In genomic region chr11:98606763-98607162, GRCm38 (mm10) we compare ENCODE assay signal across 9 mouse cellular contexts. TPM values are rescaled to one million over a fixed set of nuclear protein-coding genes. Genes with fewer than 3 reads are reported as not detected.
DNase-seq lines count a peak whose midpoint lies in the region; ATAC-seq and TF ChIP-seq lines count a peak whose summit lies in the region.
"Had no signal": no experiment of that assay in that cellular context is flagged by ENCODE, and none has a peak within 500 bp of the region (broad histone marks: within the 10 kb centered on the region; RNA-seq: fewer than 3 reads in every experiment).

No protein-coding gene starts in this region.

- peak; percentile 75 for TF ChIP-seq RAD21 in CH12.LX (IDR thresholded peaks at IDR 0.05; ENCODE audit: low read depth, low read length)

- no peaks in the 10 kb centered on the region for H3K27me3 ChIP-seq in intestine, embryonic 15.5 days (replicated peaks)
- H3K27me3 ChIP-seq in intestine, embryonic 16.5 days (replicated peaks; ENCODE audit: control insufficient read depth, insufficient read depth, low read length): no peaks in the 10 kb centered on the region
- peaks cover 59% of the 10 kb centered on the region for H3K27me3 ChIP-seq in CH12.LX (replicated peaks)
- H3K27me3 ChIP-seq in embryonic facial prominence, embryonic 11.5 days (ENCODE audit: control insufficient read depth, insufficient read depth, low read length): no peaks in the 10 kb centered on the region

- H3K9me3 ChIP-seq in intestine, embryonic 15.5 days: no peaks in the 10 kb centered on the region
- no peaks in the 10 kb centered on the region; the same call in 1 of the 2 replicates for H3K9me3 ChIP-seq in intestine, embryonic 16.5 days (ENCODE audit: control insufficient read depth, low read length)
- no peaks in the 10 kb centered on the region for H3K9me3 ChIP-seq in CH12.LX (replicated peaks; ENCODE audit: low read length)
- H3K9me3 ChIP-seq in embryonic facial prominence, embryonic 11.5 days (replicated peaks; ENCODE audit: control insufficient read depth, low read length): no peaks in the 10 kb centered on the region

- 8% methylated on average over 3 of the region's 3 CpGs for whole genome bisulfite sequencing in intestine, embryonic 15.5 days
- WGBS in intestine, embryonic 16.5 days: 11% methylated on average over 3 of the region's 3 CpGs
- 7% methylated on average over 3 of the region's 3 CpGs for WGBS in embryonic facial prominence, embryonic 11.5 days

- dilution Hi-C loops in CH12.LX (cut with MboI; ENCODE audit: extremely low pct_ligation_motif_present, extremely low pct_unique_long_range_greater_than_20kb, low sequenced_read_pairs): no loop called here

- H3K4me3 ChIP-seq in intestine, embryonic 15.5 days (replicated peaks): no peak overlapping the region
- no peak overlapping the region for H3K4me3 ChIP-seq in intestine, embryonic 16.5 days (ENCODE audit: low read length)
- no peak overlapping the region for H3K4me3 ChIP-seq in CH12.LX (replicated peaks in 1 of 3; ENCODE audit: low read depth in 2 of 3, low read length in 2 of 3, poor library complexity in 1 of 3)
- no peak overlapping the region for H3K4me3 ChIP-seq in embryonic facial prominence, embryonic 11.5 days (ENCODE audit: low read depth, low read length)

- TF ChIP-seq POLR2A in CH12.LX (IDR thresholded peaks at IDR 0.05; ENCODE audit: low read depth, low read length): no peak

- peak; percentile 90 to 99 for TF ChIP-seq CTCF in CH12.LX (conservative IDR thresholded peaks at IDR 0.05 in 1 of 2, IDR thresholded peaks at IDR 0.05 in 1 of 2; ENCODE audit: low read depth in 2 of 2, low read length in 2 of 2)

- 0 out of 2 replicates have a peak, but pooled peaks have one; percentile 47 for ATAC-seq in intestine, embryonic 15.5 days
- no peak for ATAC-seq in intestine, embryonic 16.5 days
- ATAC-seq in embryonic facial prominence, embryonic 11.5 days (replicated peaks; ENCODE audit: insufficient number of reproducible peaks, low FRiP score, low TSS enrichment, low read depth): no peak

- TF ChIP-seq EP300 in CH12.LX (IDR thresholded peaks at IDR 0.05; ENCODE audit: low read length): no peak

- no peaks in the 10 kb centered on the region for H3K36me3 ChIP-seq in intestine, embryonic 15.5 days
- H3K36me3 ChIP-seq in intestine, embryonic 16.5 days (ENCODE audit: control insufficient read depth, insufficient read depth, low read length): no peaks in the 10 kb centered on the region
- no peaks in the 10 kb centered on the region for H3K36me3 ChIP-seq in CH12.LX (replicated peaks in 1 of 2; ENCODE audit: control insufficient read depth in 1 of 2, insufficient read depth in 1 of 2, low read length in 1 of 2)
- no peaks in the 10 kb centered on the region for H3K36me3 ChIP-seq in embryonic facial prominence, embryonic 11.5 days (replicated peaks; ENCODE audit: control insufficient read depth, insufficient read depth, low read depth, low read length)

- no peaks in the 10 kb centered on the region for H3K79me2 ChIP-seq in CH12.LX (replicated peaks; ENCODE audit: control insufficient read depth, extremely low read depth, insufficient read depth, poor library complexity, severe bottlenecking)

- no peak overlapping the region for H3K9ac ChIP-seq in intestine, embryonic 15.5 days
- no peak overlapping the region for H3K9ac ChIP-seq in intestine, embryonic 16.5 days (ENCODE audit: low read depth, low read length)
- H3K9ac ChIP-seq in CH12.LX (ENCODE audit: insufficient read depth, low read depth): no peak overlapping the region
- H3K9ac ChIP-seq in embryonic facial prominence, embryonic 11.5 days (replicated peaks; ENCODE audit: low read length): no peak overlapping the region

- DNase-seq in 416B (ENCODE audit: low read depth): peak; percentile 75
- DNase-seq in CH12.LX (ENCODE audit: extremely low read depth): peak; percentile 76
- peak; percentile 80 for DNase-seq in embryonic facial prominence, embryonic 11.5 days (ENCODE audit: low spot score)
- DNase-seq in lung, postnatal 36 days: peak; percentile 74
- DNase-seq in urinary bladder, postnatal 36 days (ENCODE audit: low spot score in 2 of 2): no peak
- no peak for DNase-seq in gastrocnemius, postnatal 4 days (ENCODE audit: low spot score in 2 of 2)

- H3K27ac ChIP-seq in intestine, embryonic 15.5 days: no peak overlapping the region
- H3K27ac ChIP-seq in intestine, embryonic 16.5 days (ENCODE audit: low read length): no peak overlapping the region
- no peak overlapping the region for H3K27ac ChIP-seq in CH12.LX (ENCODE audit: insufficient read depth, low read depth)
- H3K27ac ChIP-seq in embryonic facial prominence, embryonic 11.5 days (replicated peaks; ENCODE audit: low read depth, low read length): no peak overlapping the region

- H3K4me1 ChIP-seq in intestine, embryonic 15.5 days (replicated peaks): peaks cover 7% of the 10 kb centered on the region; the same call in 1 of the 2 replicates
- peaks cover 5% of the 10 kb centered on the region; the same call in 1 of the 2 replicates for H3K4me1 ChIP-seq in intestine, embryonic 16.5 days (ENCODE audit: control insufficient read depth, insufficient read depth, low read length)
- peaks cover 2 to 8% of the 10 kb centered on the region in 2 experiments; a peak in 3 of 4 replicates for H3K4me1 ChIP-seq in CH12.LX (ENCODE audit: control insufficient read depth in 1 of 2, insufficient read depth in 2 of 2)
- H3K4me1 ChIP-seq in embryonic facial prominence, embryonic 11.5 days (ENCODE audit: control insufficient read depth, insufficient read depth, low read length): no peaks in the 10 kb centered on the region

- no peak overlapping the region for H3K4me2 ChIP-seq in intestine, embryonic 15.5 days (replicated peaks)
- H3K4me2 ChIP-seq in intestine, embryonic 16.5 days (ENCODE audit: low read depth, low read length): no peak overlapping the region
- peak overlapping the region; percentile 46; the same call in 1 of the 2 replicates for H3K4me2 ChIP-seq in CH12.LX (ENCODE audit: insufficient read depth, low read depth, poor library complexity, severe bottlenecking)
- no peak overlapping the region for H3K4me2 ChIP-seq in embryonic facial prominence, embryonic 11.5 days (ENCODE audit: low read depth, low read length)

- in situ Hi-C loops in CH12.LX (cut with MboI; ENCODE audit: low pct_ligation_motif_present, low pct_unique_long_range_greater_than_20kb, low sequenced_read_pairs): loop anchor here (10.0 kb wide), 1 partner anchor 68 kb away; no protein-coding TSS in a partner anchor

TF ChIP-seq in CH12.LX, 34 proteins besides CTCF, POLR2A, EP300 and RAD21 (continues in another document):
- no peak; the same call in 1 of the 2 replicates for TF ChIP-seq MEF2A (IDR thresholded peaks at IDR 0.05; ENCODE audit: borderline replicate concordance, low read depth, low read length)
- no peak for TF ChIP-seq UBTF (IDR thresholded peaks at IDR 0.05; ENCODE audit: low read depth, low read length)
- TF ChIP-seq MYC (IDR thresholded peaks at IDR 0.05; ENCODE audit: low read depth, low read length): 0 out of 2 replicates have a peak, but pooled peaks have one; percentile 35
- TF ChIP-seq NELFE (IDR thresholded peaks at IDR 0.05; ENCODE audit: low read depth, low read length): no peak
- TF ChIP-seq CHD2 (IDR thresholded peaks at IDR 0.05; ENCODE audit: low read length): no peak
- TF ChIP-seq E2F4 (IDR thresholded peaks at IDR 0.05; ENCODE audit: insufficient replicate concordance, low read depth, low read length): no peak
- TF ChIP-seq RCOR1 (conservative IDR thresholded peaks at IDR 0.05; ENCODE audit: low read depth, low read length): no peak

RNA-seq across cellular contexts. Expression of gene Lrrc3c, which starts 8.7 kb away (rescaled TPM):
- polyA plus RNA-seq in intestine, embryonic 15.5 days (2015; fragmentation: Nextera tagmentation; extraction: Ambion mirVana): not detected in 2 replicates
- not detected in 2 replicates for polyA plus RNA-seq in intestine, embryonic 16.5 days (2015; fragmentation: Nextera tagmentation; extraction: Ambion mirVana)
- total RNA-seq in CH12.LX (2012; rRNA removed) (not detected in 2 replicates), CH12.LX (2014; rRNA removed) (not detected in 2 replicates)
- polyA plus RNA-seq in CH12.LX (2012; ENCODE audit: insufficient read length, low read depth): not detected in 2 replicates
- polyA plus RNA-seq in embryonic facial prominence, embryonic 11.5 days (2014; fragmentation: Nextera tagmentation; extraction: Ambion mirVana): not detected in 2 replicates
- total RNA-seq in gastrocnemius, postnatal 4 days (2021): not detected
- polyA plus RNA-seq: limb, embryonic 11.5 days had no signal

RNA-seq across cellular contexts. Expression of gene Gm12355, which starts 18.7 kb away (rescaled TPM):
- 0.99 and 1.0 TPM in 2 replicates for polyA plus RNA-seq in intestine, embryonic 15.5 days (2015; fragmentation: Nextera tagmentation; extraction: Ambion mirVana)
- polyA plus RNA-seq in intestine, embryonic 16.5 days (2015; fragmentation: Nextera tagmentation; extraction: Ambion mirVana): 0.33 and 0.57 TPM in 2 replicates
- total RNA-seq in CH12.LX (2012; rRNA removed) (1.8 and 2.0 TPM in 2 replicates), CH12.LX (2014; rRNA removed) (24.2 and 26.0 TPM in 2 replicates)
- 3.0 and 9.8 TPM in 2 replicates for polyA plus RNA-seq in CH12.LX (2012; ENCODE audit: insufficient read length, low read depth)
- polyA plus RNA-seq in embryonic facial prominence, embryonic 11.5 days (2014; fragmentation: Nextera tagmentation; extraction: Ambion mirVana): 0.83 and 1.2 TPM in 2 replicates
- 10 to 100 TPM; 11.0 to 13.9 TPM for total RNA-seq in gastrocnemius, postnatal 4 days (2021)

RNA-seq across cellular contexts. Expression of gene Gsdma3, which starts 19.4 kb away (rescaled TPM):
- not detected in 2 replicates for polyA plus RNA-seq in intestine, embryonic 15.5 days (2015; fragmentation: Nextera tagmentation; extraction: Ambion mirVana)
- polyA plus RNA-seq in intestine, embryonic 16.5 days (2015; fragmentation: Nextera tagmentation; extraction: Ambion mirVana): not detected in 2 replicates
- not detected in 2 replicates for total RNA-seq in CH12.LX (2012; rRNA removed)
- total RNA-seq in CH12.LX (2014; rRNA removed): not detected in 2 replicates
- not detected in 2 replicates for polyA plus RNA-seq in CH12.LX (2012; ENCODE audit: insufficient read length, low read depth)
- polyA plus RNA-seq in embryonic facial prominence, embryonic 11.5 days (2014; fragmentation: Nextera tagmentation; extraction: Ambion mirVana): not detected in 2 replicates
- under 1 TPM; 0.49 to 0.76 TPM for total RNA-seq in gastrocnemius, postnatal 4 days (2021)
- polyA plus RNA-seq: limb, embryonic 11.5 days had no signal

RNA-seq across cellular contexts. Expression of gene Ormdl3, which starts 19.6 kb away (rescaled TPM):
- polyA plus RNA-seq in intestine, embryonic 15.5 days (2015; fragmentation: Nextera tagmentation; extraction: Ambion mirVana): 50.5 and 55.2 TPM in 2 replicates
- polyA plus RNA-seq in intestine, embryonic 16.5 days (2015; fragmentation: Nextera tagmentation; extraction: Ambion mirVana): 62.9 and 65.2 TPM in 2 replicates
- 45.1 and 49.7 TPM in 2 replicates for total RNA-seq in CH12.LX (2012; rRNA removed)
- total RNA-seq in CH12.LX (2014; rRNA removed): 30.6 and 32.9 TPM in 2 replicates
- polyA plus RNA-seq in CH12.LX (2012; ENCODE audit: insufficient read length, low read depth): 32.5 and 34.9 TPM in 2 replicates
- polyA plus RNA-seq in embryonic facial prominence, embryonic 11.5 days (2014; fragmentation: Nextera tagmentation; extraction: Ambion mirVana): 8.0 and 9.3 TPM in 2 replicates
- 10 to 100 TPM; 28.0 to 28.3 TPM for total RNA-seq in gastrocnemius, postnatal 4 days (2021)

RNA-seq across cellular contexts. Expression of gene Gsdma2, which starts 39.8 kb away (rescaled TPM):
- 0.20 and 0.21 TPM in 2 replicates for polyA plus RNA-seq in intestine, embryonic 15.5 days (2015; fragmentation: Nextera tagmentation; extraction: Ambion mirVana)
- 0.58 and 0.93 TPM in 2 replicates for polyA plus RNA-seq in intestine, embryonic 16.5 days (2015; fragmentation: Nextera tagmentation; extraction: Ambion mirVana)
- total RNA-seq in CH12.LX (2012; rRNA removed): not detected in 2 replicates
- total RNA-seq in CH12.LX (2014; rRNA removed): not detected in 2 replicates
- polyA plus RNA-seq in CH12.LX (2012; ENCODE audit: insufficient read length, low read depth): not detected in 2 replicates
- polyA plus RNA-seq in embryonic facial prominence, embryonic 11.5 days (2014; fragmentation: Nextera tagmentation; extraction: Ambion mirVana): not detected in 2 replicates
- total RNA-seq in gastrocnemius, postnatal 4 days (2021): not detected
- polyA plus RNA-seq: limb, embryonic 11.5 days had no signal

Comparison
In these comparisons a context has a peak if more than half of its experiments do, and no peak if none do; other contexts are left out.
1. DNase-seq: peak in 416B (single experiment), CH12.LX (single experiment), embryonic facial prominence, embryonic 11.5 days (single experiment) and lung, postnatal 36 days (single experiment); none in urinary bladder, postnatal 36 days (0 of 2) and gastrocnemius, postnatal 4 days (0 of 2).